Mouse (Mus musculus) left cerebral cortex, postnatal 36 days (tissue): ENCODE measurements around the gene Slc27a4. TPM values are rescaled to one million over a fixed set of nuclear protein-coding genes. Genes with fewer than 3 reads are reported as not detected.

Experiments
- DNase-seq, 2 experiments: peaks; one replicate each; pipeline ENCODE4 v3.0.0; 2021 to 2022; ENCODE audit warnings: low spot score in 2 of 2, mixed read lengths in 1 of 2
- intact Hi-C: fragments of 180-260 bp; cut with DNase I; formaldehyde crosslinking; loops from one replicate; pipeline ENCODE4 v1.15.1; 2025
- microRNA-seq: library from miRNA; unstranded; fragments of <30 nt; microRNA quantifications from one replicate; pipeline ENCODE4 v1.2.0, GENCODE M21; 2022
- total RNA-seq, 2 experiments: library from RNA; stranded (reverse); gene quantifications; 2 replicates each; pipeline ENCODE4 v1.2.3; 2021

The Slc27a4 gene
- total RNA-seq, 2 experiments from 2014 or later: 75.9 to 81.6 TPM

- intact Hi-C loops: no loop called here
- no peak for DNase-seq
These were observed 47.5 kb downstream of the Slc27a4 start for GRCm38 (mm10) chr2:29849841-29850480.

- intact Hi-C loops: no loop called here
- DNase-seq: no peak
These were observed 50.6 kb downstream of the Slc27a4 start for GRCm38 (mm10) chr2:29852957-29853485.

- DNase-seq: no peak
- intact Hi-C loops: no loop called here
These were observed 51.3 kb downstream of the Slc27a4 start for GRCm38 (mm10) chr2:29853736-29854135.

- intact Hi-C loops: loop anchor here (5.0 kb wide), 1 partner anchor 38 kb away; no protein-coding TSS in a partner anchor
These were observed 53.3 kb downstream of the Slc27a4 start for GRCm38 (mm10) chr2:29855585-29856210.

GRCm38 (mm10) chr2:29856451-29857260 is 54.2 kb downstream of the Slc27a4 start:
- intact Hi-C loops: loop anchor here (5.0 kb wide), 1 partner anchor 39 kb away; no protein-coding TSS in a partner anchor
- DNase-seq: no peak

More at GRCm38 (mm10) chr2:29855585-29856210, 53.3 kb downstream of the Slc27a4 start:
- no peak for DNase-seq

GRCm38 (mm10) chr2:29857341-29857740 is 54.9 kb downstream of the Slc27a4 start:
- DNase-seq: no peak
- intact Hi-C loops: loop anchor here (5.0 kb wide), 1 partner anchor 40 kb away; no protein-coding TSS in a partner anchor

- no peak for DNase-seq
- intact Hi-C loops: loop anchor here (5.0 kb wide), 1 partner anchor 41 kb away; no protein-coding TSS in a partner anchor
These were observed 55.5 kb downstream of the Slc27a4 start for GRCm38 (mm10) chr2:29857967-29858366.

GRCm38 (mm10) chr2:29858748-29859473 is 56.5 kb downstream of the Slc27a4 start:
- intact Hi-C loops: loop anchor here (5.0 kb wide), 1 partner anchor 42 kb away; no protein-coding TSS in a partner anchor
- DNase-seq: no peak

- intact Hi-C loops: no loop called here
- DNase-seq: no peak
These were observed 62.7 kb downstream of the Slc27a4 start for GRCm38 (mm10) chr2:29865125-29865524.

Small RNAs within 50 kb of the gene (microRNA-seq; reads per million reads assigned to microRNA genes)
- gene Mir219a-2 (not detected), gene Mir219b (not detected)

Other genes starting within 250 kb of the Slc27a4 start
- gene Rapgef1, start 182.9 kb upstream of the Slc27a4 start, total RNA-seq: 100 to 1,000 TPM; 104 to 107 TPM
- gene Gm13420, start 50.9 kb upstream of the Slc27a4 start, total RNA-seq: 1 to 10 TPM; 1.9 to 2.3 TPM
- gene Gm13547, start 43.3 kb upstream of the Slc27a4 start, total RNA-seq: under 1 TPM in 1 of 2 experiments, not detected in 1; 0.54 TPM
- 10 to 100 TPM; 29.1 to 32.9 TPM for gene Coq4, start 15.1 kb upstream of the Slc27a4 start, total RNA-seq
- gene Trub2, start 14.1 kb upstream of the Slc27a4 start, total RNA-seq: 10 to 100 TPM; 46.6 to 52.1 TPM
- gene Urm1, start 17.4 kb downstream of the Slc27a4 start, total RNA-seq: 10 to 100 TPM; 57.0 to 63.4 TPM
- gene Cercam, start 66.5 kb downstream of the Slc27a4 start, total RNA-seq: 1 to 10 TPM; 5.8 to 10.0 TPM
- 100 to 1,000 TPM in 1 of 2 experiments, 10 to 100 TPM in 1; 71.9 to 116 TPM for gene Odf2, start 86.6 kb downstream of the Slc27a4 start, total RNA-seq
- 10 to 100 TPM; 42.7 to 49.0 TPM for gene Gle1, start 132.8 kb downstream of the Slc27a4 start, total RNA-seq
- 100 to 1,000 TPM; 880 to 891 TPM for gene Sptan1, start 162.9 kb downstream of the Slc27a4 start, total RNA-seq
- gene Wdr34, start 246.2 kb downstream of the Slc27a4 start, total RNA-seq: 10 to 100 TPM; 38.6 to 40.8 TPM